Mouse (Mus musculus): ENCODE measurements around the gene Rad51d. TPM values are rescaled to one million over a fixed set of nuclear protein-coding genes. Genes with fewer than 3 reads are reported as not detected.
"Not testable (repeated sequence)": the region's sequence is repeated elsewhere in the genome, so short reads cannot be mapped to it uniquely, and the experiment has no call there.

Gene Rad51d
- polyA plus RNA-seq, 1 experiment from 2014 or later: 12.3 TPM

GRCm38 (mm10) chr11:82832402-82832801 lies 58.0 kb downstream of the Rad51d start:
- not testable (repeated sequence) for H3K4me3 ChIP-seq; H3K27ac ChIP-seq; ATAC-seq (ENCODE audit: low FRiP score); H3K27me3 ChIP-seq; H3K9me3 ChIP-seq; H3K4me2 ChIP-seq; H3K36me3 ChIP-seq; H3K9ac ChIP-seq
- H3K4me1 ChIP-seq (replicated peaks): peaks cover 23% of the 10 kb centered on the region
- 84% methylated on average over 10 of the region's 10 CpGs for WGBS

GRCm38 (mm10) chr11:82831008-82831893 lies 59.2 kb downstream of the Rad51d start:
- ATAC-seq (ENCODE audit: low FRiP score): peak; percentile 76
- H3K4me2 ChIP-seq: peak overlapping the region; percentile 34
- peaks cover 21% of the 10 kb centered on the region for H3K4me1 ChIP-seq (replicated peaks)
- WGBS: 16% methylated on average over 10 of the region's 10 CpGs
- no peaks in the 10 kb centered on the region for H3K9me3 ChIP-seq
- 0 out of 2 replicates have a peak overlapping the region, but pooled peaks have one; percentile 8 for H3K4me3 ChIP-seq
- H3K36me3 ChIP-seq: no peaks in the 10 kb centered on the region
- no peaks in the 10 kb centered on the region for H3K27me3 ChIP-seq
- no peak overlapping the region for H3K9ac ChIP-seq
- H3K27ac ChIP-seq: 0 out of 2 replicates have a peak overlapping the region, but pooled peaks have one; percentile 44

- Histone ChIP-seq H3K4me2 (no peak overlapping the region), H3K27ac (no peak overlapping the region), H3K4me3 (no peak overlapping the region), H3K9me3 (no peaks in the 10 kb centered on the region), H3K4me1 (replicated peaks) (peaks cover 20% of the 10 kb centered on the region), H3K27me3 (no peaks in the 10 kb centered on the region), H3K9ac (no peak overlapping the region), H3K36me3 (no peaks in the 10 kb centered on the region)
- ATAC-seq (ENCODE audit: low FRiP score): no peak
Measured at GRCm38 (mm10) chr11:82826818-82827217, 63.6 kb downstream of the Rad51d start.

Other genes starting within 250 kb of the Rad51d start
- 0.32 and 0.35 TPM in 2 replicates for gene Cct6b, start 126.3 kb downstream of the Rad51d start, polyA plus RNA-seq (2015; fragmentation: Nextera tagmentation; extraction: Ambion mirVana)
- gene Zfp830, start 126.3 kb downstream of the Rad51d start, polyA plus RNA-seq (2015; fragmentation: Nextera tagmentation; extraction: Ambion mirVana): 29.6 and 31.0 TPM in 2 replicates
- 27.0 and 29.9 TPM in 2 replicates for gene Lig3, start 109.5 kb downstream of the Rad51d start, polyA plus RNA-seq (2015; fragmentation: Nextera tagmentation; extraction: Ambion mirVana)
- gene Rffl, start 19.4 kb downstream of the Rad51d start, polyA plus RNA-seq (2015; fragmentation: Nextera tagmentation; extraction: Ambion mirVana): 4.7 and 5.6 TPM in 2 replicates
- gene Fndc8, start 1.5 kb upstream of the Rad51d start, polyA plus RNA-seq (2015; fragmentation: Nextera tagmentation; extraction: Ambion mirVana): 0.71 and 0.80 TPM in 2 replicates
- 27.3 and 35.3 TPM in 2 replicates for gene Nle1, start 17.8 kb upstream of the Rad51d start, polyA plus RNA-seq (2015; fragmentation: Nextera tagmentation; extraction: Ambion mirVana)
- 1.2 and 1.3 TPM in 2 replicates for gene Unc45b, start 19.9 kb upstream of the Rad51d start, polyA plus RNA-seq (2015; fragmentation: Nextera tagmentation; extraction: Ambion mirVana)
- gene Slfn5, start 60.7 kb upstream of the Rad51d start, polyA plus RNA-seq (2015; fragmentation: Nextera tagmentation; extraction: Ambion mirVana): 1.00 and 1.0 TPM in 2 replicates
- gene Slfn9, start 101.2 kb upstream of the Rad51d start, polyA plus RNA-seq (2015; fragmentation: Nextera tagmentation; extraction: Ambion mirVana): 2.7 and 2.8 TPM in 2 replicates
- gene Slfn8, start 130.2 kb upstream of the Rad51d start, polyA plus RNA-seq (2015; fragmentation: Nextera tagmentation; extraction: Ambion mirVana): 0.10 and 0.35 TPM in 2 replicates
- gene Slfn2, start 174.5 kb upstream of the Rad51d start, polyA plus RNA-seq (2015; fragmentation: Nextera tagmentation; extraction: Ambion mirVana): 1.3 TPM in 2 replicates
- not detected in 2 replicates for gene Slfn1, start 226.2 kb upstream of the Rad51d start, polyA plus RNA-seq (2015; fragmentation: Nextera tagmentation; extraction: Ambion mirVana)

All from hindbrain, embryonic 13.5 days (tissue).